Mouse (Mus musculus) brain, embryonic 14.5 days (tissue): ENCODE measurements around the gene Olfr1425. TPM values are rescaled to one million over a fixed set of nuclear protein-coding genes. Genes with fewer than 3 reads are reported as not detected.
"Not testable (repeated sequence)": the region's sequence is repeated elsewhere in the genome, so short reads cannot be mapped to it uniquely, and the experiment has no call there.

Experiments
- DNase-seq: peaks from one replicate; pipeline ENCODE4 v3.0.0-alpha.2; 2011; ENCODE audit warnings: low read depth
- CTCF ChIP-seq: fragments of 200-500 bp; IDR thresholded peaks from 2 replicates; pipeline ENCODE4 v1.5.1; 2012; ENCODE audit warnings: inconsistent platforms, mild to moderate bottlenecking, moderate library complexity, borderline replicate concordance; ENCODE audit not compliant: insufficient read depth, insufficient read length; ENCODE audit errors: extremely low read depth
- POLR2A ChIP-seq: fragments of 200-500 bp; IDR thresholded peaks from 2 replicates; pipeline ENCODE4 v1.6.1; 2012; ENCODE audit warnings: mild to moderate bottlenecking, inconsistent platforms, borderline replicate concordance; ENCODE audit not compliant: poor library complexity, insufficient read depth, insufficient read length, severe bottlenecking; ENCODE audit errors: extremely low read depth
- polyA plus RNA-seq: library from polyadenylated mRNA; depleted of rRNA; stranded (reverse); fragments of >200 nt; gene quantifications from 2 replicates; pipeline ENCODE4 v1.2.3, GENCODE M21; 2012; rRNA removed

Gene Olfr1425
- polyA plus RNA-seq, result not detected in 2 replicates

DNA sequence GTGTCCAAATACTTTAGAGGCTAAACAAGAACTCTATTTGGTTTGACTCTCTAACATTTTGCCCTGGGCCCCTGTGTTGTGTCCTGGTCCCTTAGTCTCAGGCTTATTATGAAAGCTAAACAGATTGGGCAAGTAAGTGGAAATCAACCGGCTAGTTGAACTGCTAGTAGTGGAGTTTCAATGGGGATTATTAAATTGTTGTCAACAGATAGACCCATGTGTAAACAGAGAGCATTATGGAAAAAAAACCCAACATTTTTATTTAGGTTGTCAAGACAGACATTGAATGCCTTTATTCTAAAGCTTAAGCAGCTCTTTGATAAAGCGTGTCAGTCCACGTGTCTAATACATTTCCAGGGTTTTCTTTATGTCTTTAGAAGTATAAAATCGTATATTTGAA is at the start of gene Olfr1425:
TSS of gene Olfr1425 (minus strand) at position 101 of the 400 bp plus-strand sequence.
- DNase-seq, result not testable (repeated sequence)

GRCm38 (mm10) chr19:12123103-12123502 is 45.6 kb upstream of the Olfr1425 start, which contains the start of gene Olfr76:
Gene Olfr76 (minus strand): TSS chr19:12123203.
- no peak for DNase-seq
- TF ChIP-seq POLR2A (no peak), CTCF (no peak)

- TF ChIP-seq POLR2A (no peak), CTCF (no peak)
- DNase-seq, result no peak
Observed at GRCm38 (mm10) chr19:12116464-12116863, 38.9 kb upstream of the Olfr1425 start.

GRCm38 (mm10) chr19:12115797-12116196 is 38.3 kb upstream of the Olfr1425 start, which contains the start of gene Olfr1428:
Gene Olfr1428 (minus strand): TSS chr19:12115897.
- DNase-seq, result no peak
- TF ChIP-seq CTCF, result no peak
- TF ChIP-seq POLR2A, result no peak

GRCm38 (mm10) chr19:12113807-12114206 is 36.3 kb upstream of the Olfr1425 start:
- TF ChIP-seq POLR2A (no peak), CTCF (no peak)
- DNase-seq, result no peak

- no peak for DNase-seq
- TF ChIP-seq POLR2A, result no peak
- no peak for TF ChIP-seq CTCF
Observed at GRCm38 (mm10) chr19:12104541-12104940, 27.0 kb upstream of the Olfr1425 start.

DNA sequence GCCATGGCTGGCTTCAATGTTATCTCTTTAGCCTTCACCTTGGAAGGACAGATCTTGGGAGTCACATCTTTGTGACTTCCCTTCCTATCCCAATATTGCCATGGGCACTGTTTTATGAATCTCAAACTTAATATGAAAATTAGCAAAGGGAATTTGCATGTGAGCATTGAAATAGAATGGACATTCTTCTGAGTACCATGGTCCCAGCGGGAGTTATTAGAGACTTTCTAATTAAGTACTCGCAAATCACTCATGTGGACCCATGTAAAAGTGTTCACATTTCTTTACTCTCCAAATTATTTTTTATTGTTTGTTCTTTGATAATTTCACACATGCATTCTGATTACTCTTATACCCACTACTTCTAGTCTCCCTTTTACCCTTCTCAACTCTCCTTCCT is 25.7 kb upstream of the Olfr1425 start, which contains the start of gene Olfr1427:
TSS of gene Olfr1427 (minus strand) at position 101 of the 400 bp plus-strand sequence.
- no peak for DNase-seq
- no peak for TF ChIP-seq CTCF
- no peak for TF ChIP-seq POLR2A

DNA sequence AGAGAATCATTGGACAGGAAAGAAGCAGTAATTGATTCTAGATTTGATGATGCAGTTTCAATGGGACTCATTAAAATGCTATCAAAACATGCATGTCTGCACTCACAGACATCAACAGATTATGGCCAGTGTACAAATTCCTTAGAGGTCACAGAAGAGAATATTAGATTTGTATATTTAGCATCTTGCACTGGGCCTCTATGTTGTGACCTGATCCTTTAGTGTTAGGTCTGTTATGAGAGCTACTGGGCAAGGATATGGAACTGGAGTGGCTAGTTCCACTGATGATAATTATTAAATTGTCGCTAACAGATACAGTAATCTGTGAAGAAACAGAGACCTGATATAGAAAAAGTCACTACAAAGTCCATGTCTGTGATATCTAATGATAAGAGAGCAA is 14.4 kb upstream of the Olfr1425 start, which contains the start of gene Olfr1426:
TSS of gene Olfr1426 (minus strand) at position 101 of the 400 bp plus-strand sequence.
- TF ChIP-seq POLR2A (no peak), CTCF (no peak)

DNA sequence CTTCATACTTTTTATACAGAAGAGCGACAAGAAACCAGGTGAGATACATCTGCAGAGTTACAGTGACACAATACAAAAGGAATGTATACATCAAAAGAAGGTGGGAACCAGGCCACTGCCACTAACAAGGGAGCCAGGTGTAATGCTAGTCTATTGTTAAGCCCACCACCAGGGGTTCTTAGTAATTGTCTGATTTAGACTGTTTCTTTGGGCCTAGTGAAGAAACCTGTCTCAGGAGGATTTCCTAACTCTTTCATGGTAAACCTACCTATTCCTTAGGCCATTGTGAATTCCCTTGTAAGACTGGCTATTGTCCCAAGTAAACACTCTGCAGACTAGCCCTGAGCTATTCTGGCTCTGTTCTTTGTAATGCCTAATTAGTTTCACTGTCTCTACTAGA is 8.0 kb downstream of the Olfr1425 start:
- DNase-seq, result not testable (repeated sequence)

More for the DNA sequence above, 14.4 kb upstream of the Olfr1425 start, which contains the start of gene Olfr1426:
- DNase-seq, result no peak

DNA sequence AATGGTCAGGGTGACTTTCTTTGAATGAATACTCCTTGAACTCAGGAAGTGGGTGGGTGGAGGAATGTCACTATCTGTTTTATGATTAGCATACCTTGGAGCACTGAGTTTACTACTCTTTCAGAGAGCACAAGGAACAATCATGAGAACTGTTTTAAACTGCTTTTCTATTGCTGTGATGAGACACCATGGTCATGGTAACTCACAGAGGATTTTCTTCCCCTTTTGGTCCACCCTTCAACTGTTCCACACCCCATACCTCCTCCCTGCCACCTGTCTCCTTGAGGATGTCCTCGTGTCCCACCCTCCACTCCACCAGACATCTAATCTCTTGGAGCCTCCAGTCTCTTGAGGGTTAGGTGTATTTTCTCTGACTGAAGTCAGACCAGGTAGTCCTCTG is 9.7 kb downstream of the Olfr1425 start:
- not testable (repeated sequence) for DNase-seq

DNA sequence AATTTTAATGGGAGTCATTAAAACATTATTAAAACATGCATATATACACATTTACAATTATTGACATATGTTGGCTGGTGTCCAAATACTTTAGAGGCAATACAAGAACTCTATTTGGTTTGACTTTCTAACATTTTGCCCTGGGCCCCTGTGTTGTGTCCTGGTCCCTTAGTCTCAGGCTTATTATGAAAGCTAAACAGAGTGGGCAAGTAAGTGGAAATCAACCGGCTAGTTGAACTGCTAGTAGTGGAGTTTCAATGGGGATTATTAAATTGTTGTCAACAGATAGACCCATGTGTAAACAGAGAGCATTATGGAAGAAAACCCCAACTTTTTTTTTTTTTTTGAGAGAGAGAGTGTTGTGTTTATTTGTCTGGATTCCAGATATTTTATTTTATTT is 14.9 kb downstream of the Olfr1425 start, which contains the start of gene Olfr1424:
TSS of gene Olfr1424 (minus strand) at position 101 of the 400 bp plus-strand sequence.
- DNase-seq, result not testable (repeated sequence)

- no peak for TF ChIP-seq POLR2A
- TF ChIP-seq CTCF, result no peak
Observed at GRCm38 (mm10) chr19:12043163-12043562, 34.4 kb downstream of the Olfr1425 start.

GRCm38 (mm10) chr19:12041217-12041616 is 36.3 kb downstream of the Olfr1425 start, which contains the start of gene Olfr1423:
Gene Olfr1423 (minus strand): TSS chr19:12041317.
- no peak for TF ChIP-seq CTCF
- no peak for TF ChIP-seq POLR2A
- no peak for DNase-seq

More at GRCm38 (mm10) chr19:12043163-12043562, 34.4 kb downstream of the Olfr1425 start:
- DNase-seq, result no peak

GRCm38 (mm10) chr19:12037727-12038126 is 39.8 kb downstream of the Olfr1425 start:
- DNase-seq, result no peak
- no peak for TF ChIP-seq POLR2A
- TF ChIP-seq CTCF, result no peak
